Mouse (Mus musculus) testis, postnatal 10 days (tissue): Measurements from ENCODE around the gene Ston2.

Experiments
- DNase-seq: peaks from one replicate; pipeline ENCODE4 v3.0.0; 2021; ENCODE audit warnings: low spot score

Gene Ston2

GRCm38 (mm10) chr12:91787959-91788437 lies at the start of gene Ston2:
Gene Ston2 (minus strand): TSS chr12:91788387.
- no peak for DNase-seq

- no peak for DNase-seq
Observed at GRCm38 (mm10) chr12:91837401-91838065, 49.3 kb upstream of the Ston2 start.

GRCm38 (mm10) chr12:91833939-91834333 lies 45.7 kb upstream of the Ston2 start:
- no peak for DNase-seq

- no peak for DNase-seq
Observed at GRCm38 (mm10) chr12:91833237-91833938, 45.2 kb upstream of the Ston2 start.

- DNase-seq: no peak
Observed at GRCm38 (mm10) chr12:91831410-91831809, 43.2 kb upstream of the Ston2 start.

GRCm38 (mm10) chr12:91820461-91820860 lies 32.3 kb upstream of the Ston2 start:
- DNase-seq: no peak

GRCm38 (mm10) chr12:91818726-91819125 lies 30.5 kb upstream of the Ston2 start:
- no peak for DNase-seq

- DNase-seq: peak; percentile 60
Observed at GRCm38 (mm10) chr12:91815990-91816389, 27.8 kb upstream of the Ston2 start.

GRCm38 (mm10) chr12:91815552-91815951 lies 27.4 kb upstream of the Ston2 start:
- no peak for DNase-seq

GRCm38 (mm10) chr12:91808911-91809310 lies 20.7 kb upstream of the Ston2 start:
- DNase-seq: no peak

GRCm38 (mm10) chr12:91807761-91808160 lies 19.6 kb upstream of the Ston2 start:
- no peak for DNase-seq

GRCm38 (mm10) chr12:91807095-91807494 lies 18.9 kb upstream of the Ston2 start:
- DNase-seq: no peak

- no peak for DNase-seq
Observed at GRCm38 (mm10) chr12:91804262-91804661, 16.1 kb upstream of the Ston2 start.

- no peak for DNase-seq
Observed at GRCm38 (mm10) chr12:91803207-91803932, 15.2 kb upstream of the Ston2 start.

- no peak for DNase-seq
Observed at GRCm38 (mm10) chr12:91802586-91803206, 14.5 kb upstream of the Ston2 start.

- no peak for DNase-seq
Observed at GRCm38 (mm10) chr12:91800861-91801385, 12.7 kb upstream of the Ston2 start.

GRCm38 (mm10) chr12:91799821-91800335 lies 11.7 kb upstream of the Ston2 start:
- DNase-seq: no peak

- DNase-seq: no peak
Observed at GRCm38 (mm10) chr12:91799379-91799773, 11.2 kb upstream of the Ston2 start.

- DNase-seq: peak; percentile 55
Observed at GRCm38 (mm10) chr12:91798720-91799378, 10.7 kb upstream of the Ston2 start.

GRCm38 (mm10) chr12:91796774-91797173 lies 8.6 kb upstream of the Ston2 start:
- DNase-seq: no peak

- DNase-seq: no peak
Observed at GRCm38 (mm10) chr12:91793266-91793665, 5.1 kb upstream of the Ston2 start.
